Mouse (Mus musculus) c-Kit-positive CD71-positive TER-119-positive erythroid progenitor cells, embryonic 14.5 days (primary cell): ENCODE results near the gene Inhbb.

ENCODE experiments used
- DNase-seq: peaks from one replicate; pipeline ENCODE4 v3.0.0-alpha.2; 2013; ENCODE audit warnings: low spot score

The Inhbb gene

DNA sequence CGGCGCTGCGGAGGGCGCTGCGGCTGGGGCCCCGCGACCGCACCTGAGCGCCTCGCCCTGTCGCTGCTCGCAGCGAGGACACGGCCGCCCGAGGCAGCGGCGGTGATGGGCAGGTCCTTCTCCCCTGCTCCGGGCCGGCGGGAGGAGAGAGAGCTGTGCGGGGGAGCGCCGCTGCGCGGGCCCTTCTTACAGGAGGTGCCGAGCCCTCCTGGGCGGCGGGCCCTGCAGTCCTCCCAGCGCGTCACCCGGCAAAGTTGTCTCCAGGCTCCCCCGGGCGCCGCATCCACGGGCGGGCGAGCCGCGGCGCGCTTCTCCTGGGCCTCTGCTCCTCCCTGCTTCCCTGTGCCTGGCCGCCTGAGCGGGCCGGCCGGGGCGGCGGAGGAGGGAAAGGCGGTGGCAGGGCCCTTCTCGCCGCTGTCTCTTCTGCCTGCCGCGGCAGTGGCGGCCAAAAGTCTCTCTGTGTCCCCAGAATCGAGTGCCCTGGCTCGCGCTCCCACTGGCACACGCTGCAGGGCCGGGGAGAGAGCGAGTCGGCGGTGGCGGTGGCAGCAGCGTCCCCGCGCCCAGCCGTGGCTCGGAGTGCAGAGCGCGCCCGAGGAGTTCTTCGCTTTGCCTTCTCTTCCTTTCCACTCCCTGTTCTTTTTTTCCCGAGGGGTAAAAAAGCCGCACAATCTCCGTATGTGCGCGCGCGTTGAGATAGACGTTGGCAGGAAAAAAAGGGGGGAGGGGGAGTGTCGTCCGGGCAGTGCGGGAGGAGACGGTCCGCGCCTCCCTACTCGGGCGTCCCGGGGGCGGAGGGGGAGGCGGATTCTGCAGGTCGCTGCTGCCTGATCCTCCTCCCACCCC lies at the start of gene Inhbb:
Gene Inhbb (minus strand): TSS at position 673 of the 846 bp plus-strand sequence.
- no peak for DNase-seq

DNA sequence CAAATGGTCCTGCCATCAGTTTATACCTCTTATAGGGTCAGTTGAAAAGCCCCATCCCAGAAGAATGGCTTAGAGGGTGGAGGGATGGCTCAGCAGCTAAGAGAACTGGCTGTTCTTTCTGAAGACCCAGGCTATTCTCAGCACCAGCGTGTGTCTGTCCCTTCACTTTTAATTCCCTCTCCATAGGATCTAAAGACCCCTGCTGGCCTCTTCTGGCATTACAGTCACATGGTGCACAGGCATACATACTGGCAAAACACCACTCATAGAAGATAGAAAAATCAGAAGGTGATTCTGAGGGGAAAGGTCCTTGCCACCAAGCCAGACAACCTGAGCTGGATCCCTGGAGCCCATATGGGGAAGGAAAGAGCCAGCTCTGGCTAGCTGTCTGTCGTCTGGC lies 41.3 kb upstream of the Inhbb start:
- peak; percentile 42 for DNase-seq

DNA sequence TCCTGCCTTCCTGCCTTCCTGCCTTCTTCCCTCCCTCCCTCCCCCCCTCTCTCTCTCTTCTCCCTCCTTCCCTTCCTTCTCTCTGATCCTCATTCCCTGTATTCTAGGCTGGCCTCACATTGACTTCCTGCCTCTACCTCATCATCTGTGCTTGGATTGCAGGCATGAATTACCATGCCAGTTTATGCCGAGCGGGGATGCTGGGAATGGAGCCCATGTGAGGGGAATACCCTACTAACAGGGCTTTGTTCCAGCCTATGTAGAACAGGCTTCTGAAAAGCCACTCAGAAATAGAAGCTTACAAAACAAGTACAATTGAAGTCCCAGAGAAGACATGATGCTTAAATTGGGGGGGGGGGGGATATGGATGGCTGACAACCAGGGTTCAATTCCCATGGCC lies 38.0 kb upstream of the Inhbb start:
- DNase-seq, result no peak

- DNase-seq, result peak; percentile 24
Measured at GRCm38 (mm10) chr1:119457993-119458605, 36.1 kb upstream of the Inhbb start.

GRCm38 (mm10) chr1:119457528-119457855 lies 35.4 kb upstream of the Inhbb start:
- DNase-seq, result no peak

DNA sequence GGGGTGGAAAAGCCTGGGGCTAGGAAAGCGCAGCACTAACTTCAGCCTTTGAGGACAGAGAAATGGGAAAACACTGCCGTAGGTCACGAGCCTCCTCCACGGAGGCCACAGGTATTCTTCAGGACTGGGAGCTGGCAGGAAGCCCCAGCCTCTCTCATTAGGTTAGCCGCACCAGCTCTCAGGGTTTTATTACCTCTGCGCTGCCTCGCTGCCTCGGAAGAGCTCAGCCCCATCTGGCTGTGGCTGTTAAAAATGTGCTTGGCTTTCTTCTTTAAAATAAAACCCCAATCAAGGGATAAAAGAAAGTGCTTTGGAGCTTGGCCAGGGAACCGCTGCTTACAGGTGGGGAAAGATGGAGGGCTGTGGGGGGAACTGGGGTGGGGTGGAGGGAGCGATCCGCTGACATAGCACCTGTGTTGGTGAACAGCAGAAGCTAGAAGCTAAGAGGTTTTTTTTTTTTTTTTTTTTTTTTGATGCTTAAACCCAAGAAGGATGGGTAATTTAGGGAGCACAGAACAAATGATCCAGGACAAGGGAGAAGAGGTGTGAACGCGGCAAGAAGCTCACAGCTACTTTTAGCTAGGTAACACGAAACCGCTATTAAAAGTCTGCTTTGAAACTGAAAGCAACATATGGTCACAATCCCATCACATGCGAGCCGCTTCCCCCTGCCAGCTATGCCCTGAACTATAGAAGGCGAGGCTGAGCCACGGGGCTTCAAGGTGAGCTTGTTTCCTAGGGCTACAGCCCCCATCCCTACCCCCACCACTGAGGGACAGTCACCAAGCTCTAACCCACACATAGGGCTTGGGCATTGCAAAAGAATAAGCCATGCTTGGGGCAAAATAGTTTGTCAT lies 34.9 kb upstream of the Inhbb start:
- no peak for DNase-seq

- no peak for DNase-seq
Measured at GRCm38 (mm10) chr1:119453731-119454130, 31.7 kb upstream of the Inhbb start.

- no peak for DNase-seq
Measured at GRCm38 (mm10) chr1:119451417-119451816, 29.4 kb upstream of the Inhbb start.

- no peak for DNase-seq
Measured at GRCm38 (mm10) chr1:119450651-119451345, 28.8 kb upstream of the Inhbb start.

GRCm38 (mm10) chr1:119446753-119447283 lies 24.8 kb upstream of the Inhbb start:
- no peak for DNase-seq

DNA sequence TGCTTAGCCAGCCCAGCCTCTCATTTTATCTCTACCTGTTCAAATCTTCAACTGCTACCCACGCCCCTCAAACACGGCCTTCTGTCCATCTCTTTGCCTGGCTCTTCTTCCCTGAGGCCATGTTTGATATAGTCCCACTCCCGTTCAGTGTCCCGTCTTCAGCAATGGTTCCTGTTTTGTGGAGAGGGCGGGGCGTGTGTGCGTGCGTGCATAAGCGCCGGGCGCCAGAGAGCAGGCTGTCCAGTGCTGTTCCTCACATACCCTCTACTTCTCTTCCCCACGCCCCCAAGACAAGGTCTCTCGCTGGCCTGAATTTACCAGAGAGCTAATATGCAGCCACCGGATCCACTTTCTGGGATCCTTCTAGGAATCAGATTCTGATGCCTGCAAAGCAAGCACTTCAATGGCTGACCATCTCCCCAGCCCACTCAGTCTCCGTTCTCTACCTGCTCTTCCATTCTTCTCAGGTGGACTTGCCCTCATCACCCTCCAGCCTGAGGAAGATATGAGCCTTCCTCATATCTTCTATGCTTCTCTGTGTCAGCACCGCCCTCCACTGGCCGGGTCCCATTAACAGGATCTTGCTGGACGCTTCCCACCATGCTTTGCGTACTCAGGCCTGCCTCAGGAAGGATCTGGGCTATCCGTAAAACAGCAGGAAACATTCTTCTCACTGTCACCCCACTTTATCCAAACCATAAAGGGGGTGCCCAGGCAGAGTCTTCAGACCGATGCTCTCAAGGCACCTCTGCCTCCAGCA lies 21.7 kb upstream of the Inhbb start:
- DNase-seq, result no peak

GRCm38 (mm10) chr1:119442901-119443300 lies 20.9 kb upstream of the Inhbb start:
- DNase-seq, result no peak

DNA sequence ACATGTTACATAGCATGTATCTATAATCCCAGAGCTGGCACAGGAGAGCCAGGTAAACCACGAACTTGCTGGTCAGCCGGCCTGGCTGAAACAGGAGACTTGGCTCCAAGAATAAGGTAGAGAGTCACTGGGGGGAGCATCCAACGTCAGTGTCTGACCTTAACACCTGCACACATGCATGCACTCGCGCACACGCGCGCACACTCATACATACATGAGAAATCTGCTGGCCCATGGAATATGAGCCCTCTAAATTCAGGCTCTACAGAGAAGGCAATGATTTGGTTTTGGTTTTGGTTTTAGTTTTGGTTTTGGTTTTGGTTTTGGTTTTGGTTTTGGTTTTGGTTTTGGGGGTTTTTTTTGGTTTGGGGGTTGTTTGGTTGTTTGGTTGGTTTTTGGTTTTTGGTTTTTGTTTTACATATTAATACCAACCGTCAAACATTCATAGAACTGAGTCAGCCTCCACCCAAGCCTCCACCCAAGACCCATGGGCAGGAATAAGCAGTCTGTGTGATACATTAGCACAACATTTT lies 16.1 kb upstream of the Inhbb start:
- no peak for DNase-seq

- no peak for DNase-seq
Measured at GRCm38 (mm10) chr1:119437401-119437800, 15.4 kb upstream of the Inhbb start.

- DNase-seq, result no peak
Measured at GRCm38 (mm10) chr1:119424141-119424860, 2.3 kb upstream of the Inhbb start.

DNA sequence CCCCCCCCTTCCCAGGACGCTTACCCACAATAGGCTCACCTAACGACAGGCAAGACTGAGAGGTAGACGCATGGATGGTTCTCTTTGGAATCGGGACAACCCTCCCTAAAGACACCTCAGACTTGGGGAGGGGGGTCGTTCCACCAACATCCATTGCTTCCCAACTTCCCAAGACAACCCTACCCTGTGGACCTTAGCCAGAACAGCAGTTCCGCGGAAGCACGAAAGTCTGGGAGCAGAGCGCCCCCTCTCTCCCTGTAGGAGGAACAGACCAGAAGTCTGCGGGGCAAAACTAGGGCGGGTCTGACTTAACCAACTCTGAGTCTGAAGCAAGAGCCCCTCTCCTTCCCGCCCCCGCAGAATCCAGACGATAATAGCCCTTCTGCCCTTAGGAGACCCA lies 1.5 kb upstream of the Inhbb start:
- DNase-seq, result no peak

DNA sequence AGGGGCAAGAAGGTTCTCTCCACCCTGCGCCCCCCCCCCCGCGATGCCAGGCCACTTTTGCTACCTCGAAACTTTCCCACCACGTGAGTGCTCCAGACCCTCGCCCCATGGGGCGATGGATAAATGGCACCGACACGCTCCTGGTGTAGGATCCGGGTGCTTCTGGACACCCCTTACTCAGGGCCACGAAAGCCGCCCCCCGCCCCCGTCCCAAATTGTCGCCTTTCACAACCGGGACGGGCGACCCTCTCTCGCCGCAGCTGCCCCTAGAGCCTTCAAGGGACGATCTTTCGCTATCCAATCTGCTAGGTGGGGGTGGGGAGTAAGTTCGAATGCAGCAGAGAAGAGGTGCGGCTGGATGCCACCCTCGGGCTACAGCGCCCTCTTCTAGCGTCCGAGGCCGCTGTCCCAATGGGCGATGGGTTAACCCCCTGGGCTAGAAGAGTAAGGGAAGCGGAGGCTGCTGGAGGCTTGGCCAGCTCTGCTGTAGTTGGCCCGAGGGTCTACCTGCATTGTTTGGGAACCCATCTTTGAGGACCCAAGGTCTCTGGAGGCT lies 490 bp upstream of the Inhbb start:
- no peak for DNase-seq

DNA sequence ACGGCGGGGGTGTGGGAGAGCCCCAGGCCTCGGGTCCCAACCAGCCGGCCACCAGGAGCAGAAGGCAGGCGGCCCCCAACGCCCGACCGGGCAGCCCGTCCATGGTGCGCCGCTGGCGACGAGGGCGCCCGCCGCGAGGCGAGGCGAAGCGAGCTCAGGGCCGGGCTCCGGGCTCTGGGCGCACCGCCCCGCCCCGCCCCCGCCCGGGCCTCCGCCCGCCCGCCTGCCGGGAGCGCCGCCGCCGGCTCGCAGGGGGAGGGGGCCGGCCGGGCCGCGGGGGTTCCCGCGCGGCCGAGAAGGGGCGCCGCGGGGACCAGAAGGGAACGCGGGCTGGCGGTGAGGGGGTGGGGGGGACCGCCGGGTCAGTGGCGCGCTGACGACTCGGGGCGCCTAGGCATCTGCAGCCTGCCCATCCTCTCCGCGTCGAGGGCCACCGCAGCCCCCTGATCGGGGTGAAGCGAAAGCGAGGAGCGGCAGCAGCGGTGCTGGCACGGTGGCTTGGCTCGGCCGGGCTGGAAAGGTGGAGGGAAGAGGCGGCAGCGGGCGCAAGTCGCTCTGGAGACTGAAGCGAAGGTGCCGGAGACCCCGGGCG lies 968 bp downstream of the Inhbb start:
- no peak for DNase-seq

GRCm38 (mm10) chr1:119420189-119420983 lies 1.7 kb downstream of the Inhbb start:
- DNase-seq, result no peak
